Mouse (Mus musculus): ENCODE results near the gene Loxl3. TPM values are rescaled to one million over a fixed set of nuclear protein-coding genes. Genes with fewer than 3 reads are reported as not detected.

The Loxl3 gene
- polyA plus RNA-seq, 1 experiment from 2014 or later, result 6.2 TPM

DNA sequence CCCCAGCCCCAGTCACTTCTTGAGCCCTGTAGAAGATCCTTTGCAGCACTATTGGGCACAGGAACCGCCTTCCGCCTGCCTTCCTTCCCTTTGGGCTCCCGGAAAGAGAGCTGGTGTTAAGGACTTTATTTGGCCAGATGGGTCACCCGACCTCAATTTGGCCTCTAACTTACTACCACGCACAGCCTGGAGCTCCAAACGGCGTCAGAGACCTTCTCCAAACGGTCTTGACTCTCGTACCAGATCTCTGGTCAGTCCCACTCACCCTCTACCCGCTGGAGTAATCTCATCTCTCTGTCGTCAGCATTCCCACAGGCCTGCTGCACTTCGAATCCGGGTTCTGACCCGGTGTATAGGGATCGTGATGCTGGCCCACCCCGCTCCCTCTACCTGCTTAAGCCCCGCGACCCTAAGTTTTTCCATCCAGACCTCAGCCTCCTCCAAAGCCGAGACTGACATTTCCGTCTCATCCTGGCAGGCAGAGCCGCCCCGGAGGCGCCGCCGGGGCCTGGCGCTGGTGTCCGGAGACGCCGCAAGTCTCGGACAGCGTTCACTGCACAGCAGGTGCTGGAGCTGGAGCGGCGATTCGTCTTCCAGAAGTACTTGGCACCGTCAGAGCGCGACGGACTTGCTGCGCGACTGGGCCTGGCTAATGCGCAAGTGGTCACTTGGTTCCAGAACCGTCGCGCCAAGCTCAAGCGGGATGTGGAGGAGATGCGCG lies 53.4 kb downstream of the Loxl3 start:
- Histone ChIP-seq H3K4me3 (ENCODE audit: control insufficient read depth in 1 of 2, insufficient read depth in 1 of 2, low read depth in 1 of 2, low read length in 2 of 2) (peak overlapping the region; percentile 26 to 28), H3K4me2 (ENCODE audit: low read length) (peak overlapping the region; percentile 57), H3K27ac (replicated peaks in 1 of 2; ENCODE audit: control insufficient read depth in 1 of 2, insufficient read depth in 1 of 2, low read depth in 2 of 2, low read length in 2 of 2) (no peak overlapping the region), H3K36me3 (ENCODE audit: control insufficient read depth, insufficient read depth, low read length) (peaks cover 3% of the 10 kb centered on the region; the same call in 1 of the 2 replicates), H3K27me3 (ENCODE audit: control insufficient read depth, insufficient read depth, low read length) (peaks cover 85% of the 10 kb centered on the region), H3K9me3 (ENCODE audit: control insufficient read depth, low read length) (no peaks in the 10 kb centered on the region), H3K4me1 (ENCODE audit: control insufficient read depth in 2 of 2, insufficient read depth in 2 of 2, low read length in 2 of 2) (peaks cover 5 to 18% of the 10 kb centered on the region in 2 experiments; a peak in 3 of 4 replicates), H3K9ac (ENCODE audit: low read length) (peak overlapping the region; percentile 5; the same call in 1 of the 2 replicates)
- WGBS, result 2% methylated on average over 47 of the region's 47 CpGs
- ATAC-seq (ENCODE audit: insufficient number of reproducible peaks, insufficient read depth, low FRiP score, low read depth), result no peak

GRCm38 (mm10) chr6:83087926-83088260 lies 53.9 kb downstream of the Loxl3 start:
- 13% methylated on average over 9 of the region's 9 CpGs for WGBS
- Histone ChIP-seq H3K27me3 (ENCODE audit: control insufficient read depth, insufficient read depth, low read length) (peaks cover 81% of the 10 kb centered on the region), H3K9ac (ENCODE audit: low read length) (no peak overlapping the region), H3K4me3 (ENCODE audit: control insufficient read depth in 1 of 2, insufficient read depth in 1 of 2, low read depth in 1 of 2, low read length in 2 of 2) (peak overlapping the region; percentile 26 to 28), H3K4me1 (ENCODE audit: control insufficient read depth in 2 of 2, insufficient read depth in 2 of 2, low read length in 2 of 2) (peaks cover 7 to 18% of the 10 kb centered on the region in 2 experiments; a peak in 3 of 4 replicates), H3K9me3 (ENCODE audit: control insufficient read depth, low read length) (no peaks in the 10 kb centered on the region), H3K4me2 (ENCODE audit: low read length) (peak overlapping the region; percentile 57), H3K36me3 (ENCODE audit: control insufficient read depth, insufficient read depth, low read length) (no peaks in the 10 kb centered on the region), H3K27ac (replicated peaks in 1 of 2; ENCODE audit: control insufficient read depth in 1 of 2, insufficient read depth in 1 of 2, low read depth in 2 of 2, low read length in 2 of 2) (no peak overlapping the region)
- no peak for ATAC-seq (ENCODE audit: insufficient number of reproducible peaks, insufficient read depth, low FRiP score, low read depth)

- Histone ChIP-seq H3K27me3 (ENCODE audit: control insufficient read depth, insufficient read depth, low read length) (peaks cover 38% of the 10 kb centered on the region), H3K4me3 (ENCODE audit: control insufficient read depth in 1 of 2, insufficient read depth in 1 of 2, low read depth in 1 of 2, low read length in 2 of 2) (no peak overlapping the region), H3K4me2 (ENCODE audit: low read length) (no peak overlapping the region), H3K4me1 (ENCODE audit: control insufficient read depth in 2 of 2, insufficient read depth in 2 of 2, low read length in 2 of 2) (peaks cover 2 to 3% of the 10 kb centered on the region in 2 experiments; a peak in 2 of 4 replicates), H3K9me3 (ENCODE audit: control insufficient read depth, low read length) (no peaks in the 10 kb centered on the region), H3K27ac (replicated peaks in 1 of 2; ENCODE audit: control insufficient read depth in 1 of 2, insufficient read depth in 1 of 2, low read depth in 2 of 2, low read length in 2 of 2) (no peak overlapping the region), H3K9ac (ENCODE audit: low read length) (no peak overlapping the region), H3K36me3 (ENCODE audit: control insufficient read depth, insufficient read depth, low read length) (no peaks in the 10 kb centered on the region)
- ATAC-seq (ENCODE audit: insufficient number of reproducible peaks, insufficient read depth, low FRiP score, low read depth), result no peak
- 35% methylated on average over 6 of the region's 6 CpGs for WGBS
These were observed 58.6 kb downstream of the Loxl3 start for GRCm38 (mm10) chr6:83092416-83093127.

- H3K36me3 ChIP-seq (ENCODE audit: control insufficient read depth, insufficient read depth, low read length), result no peaks in the 10 kb centered on the region
- no peak overlapping the region for H3K9ac ChIP-seq (ENCODE audit: low read length)
- H3K4me3 ChIP-seq (ENCODE audit: control insufficient read depth in 1 of 2, insufficient read depth in 1 of 2, low read depth in 1 of 2, low read length in 2 of 2), result no peak overlapping the region
- WGBS, result 41% methylated on average over 6 of the region's 6 CpGs
- no peak overlapping the region for H3K27ac ChIP-seq (replicated peaks in 1 of 2; ENCODE audit: control insufficient read depth in 1 of 2, insufficient read depth in 1 of 2, low read depth in 2 of 2, low read length in 2 of 2)
- H3K4me1 ChIP-seq (ENCODE audit: control insufficient read depth in 2 of 2, insufficient read depth in 2 of 2, low read length in 2 of 2), result 0 out of 4 replicates have a peak, but pooled peaks cover 0 to 2% of the 10 kb centered on the region in 2 experiments
- no peak overlapping the region for H3K4me2 ChIP-seq (ENCODE audit: low read length)
- H3K27me3 ChIP-seq (ENCODE audit: control insufficient read depth, insufficient read depth, low read length), result peaks cover 5% of the 10 kb centered on the region; the same call in 1 of the 2 replicates
- no peak for ATAC-seq (ENCODE audit: insufficient number of reproducible peaks, insufficient read depth, low FRiP score, low read depth)
- no peaks in the 10 kb centered on the region for H3K9me3 ChIP-seq (ENCODE audit: control insufficient read depth, low read length)
These were observed 62.0 kb downstream of the Loxl3 start for GRCm38 (mm10) chr6:83095968-83096367.

- no peak overlapping the region for H3K27ac ChIP-seq (replicated peaks in 1 of 2; ENCODE audit: control insufficient read depth in 1 of 2, insufficient read depth in 1 of 2, low read depth in 2 of 2, low read length in 2 of 2)
- H3K27me3 ChIP-seq (ENCODE audit: control insufficient read depth, insufficient read depth, low read length), result no peaks in the 10 kb centered on the region; the same call in 1 of the 2 replicates
These were observed 64.4 kb downstream of the Loxl3 start for GRCm38 (mm10) chr6:83098411-83098810.

GRCm38 (mm10) chr6:83101316-83101687 lies 67.3 kb downstream of the Loxl3 start, which contains the start of the genes Ccdc142 and Gm42688:
TSS of gene Ccdc142 (plus strand) at chr6:83101601.
TSS of gene Gm42688 (plus strand) at chr6:83101617.
- Histone ChIP-seq H3K27me3 (ENCODE audit: control insufficient read depth, insufficient read depth, low read length) (no peaks in the 10 kb centered on the region), H3K27ac (replicated peaks in 1 of 2; ENCODE audit: control insufficient read depth in 1 of 2, insufficient read depth in 1 of 2, low read depth in 2 of 2, low read length in 2 of 2) (peak within 1 kb of the TSS; percentile 6 to 80; a peak in 3 of 4 replicates), H3K4me2 (ENCODE audit: low read length) (peak within 1 kb of the TSS; percentile 100), H3K9ac (ENCODE audit: low read length) (peak within 1 kb of the TSS; percentile 88), H3K4me3 (ENCODE audit: control insufficient read depth in 1 of 2, insufficient read depth in 1 of 2, low read depth in 1 of 2, low read length in 2 of 2) (peak within 1 kb of the TSS; percentile 62 to 67), H3K9me3 (ENCODE audit: control insufficient read depth, low read length) (no peaks in the 10 kb centered on the region), H3K36me3 (ENCODE audit: control insufficient read depth, insufficient read depth, low read length) (peaks cover 3% of the 10 kb centered on the region; the same call in 1 of the 2 replicates), H3K4me1 (ENCODE audit: control insufficient read depth in 2 of 2, insufficient read depth in 2 of 2, low read length in 2 of 2) (peaks cover 10 to 13% of the 10 kb centered on the region in 2 experiments; a peak in 3 of 4 replicates)
- peak; percentile 68 for ATAC-seq (ENCODE audit: insufficient number of reproducible peaks, insufficient read depth, low FRiP score, low read depth)
- 2% methylated on average over 25 of the region's 25 CpGs for WGBS

More at GRCm38 (mm10) chr6:83098411-83098810, 64.4 kb downstream of the Loxl3 start:
- Histone ChIP-seq H3K4me3 (ENCODE audit: control insufficient read depth in 1 of 2, insufficient read depth in 1 of 2, low read depth in 1 of 2, low read length in 2 of 2) (no peak overlapping the region), H3K4me1 (ENCODE audit: control insufficient read depth in 2 of 2, insufficient read depth in 2 of 2, low read length in 2 of 2) (peaks cover 10 to 12% of the 10 kb centered on the region in 2 experiments; a peak in 3 of 4 replicates), H3K36me3 (ENCODE audit: control insufficient read depth, insufficient read depth, low read length) (peaks cover under 1% of the 10 kb centered on the region; the same call in 1 of the 2 replicates), H3K9ac (ENCODE audit: low read length) (no peak overlapping the region), H3K4me2 (ENCODE audit: low read length) (no peak overlapping the region), H3K9me3 (ENCODE audit: control insufficient read depth, low read length) (no peaks in the 10 kb centered on the region)
- 55% methylated on average over 2 of the region's 2 CpGs for WGBS
- no peak for ATAC-seq (ENCODE audit: insufficient number of reproducible peaks, insufficient read depth, low FRiP score, low read depth)

DNA sequence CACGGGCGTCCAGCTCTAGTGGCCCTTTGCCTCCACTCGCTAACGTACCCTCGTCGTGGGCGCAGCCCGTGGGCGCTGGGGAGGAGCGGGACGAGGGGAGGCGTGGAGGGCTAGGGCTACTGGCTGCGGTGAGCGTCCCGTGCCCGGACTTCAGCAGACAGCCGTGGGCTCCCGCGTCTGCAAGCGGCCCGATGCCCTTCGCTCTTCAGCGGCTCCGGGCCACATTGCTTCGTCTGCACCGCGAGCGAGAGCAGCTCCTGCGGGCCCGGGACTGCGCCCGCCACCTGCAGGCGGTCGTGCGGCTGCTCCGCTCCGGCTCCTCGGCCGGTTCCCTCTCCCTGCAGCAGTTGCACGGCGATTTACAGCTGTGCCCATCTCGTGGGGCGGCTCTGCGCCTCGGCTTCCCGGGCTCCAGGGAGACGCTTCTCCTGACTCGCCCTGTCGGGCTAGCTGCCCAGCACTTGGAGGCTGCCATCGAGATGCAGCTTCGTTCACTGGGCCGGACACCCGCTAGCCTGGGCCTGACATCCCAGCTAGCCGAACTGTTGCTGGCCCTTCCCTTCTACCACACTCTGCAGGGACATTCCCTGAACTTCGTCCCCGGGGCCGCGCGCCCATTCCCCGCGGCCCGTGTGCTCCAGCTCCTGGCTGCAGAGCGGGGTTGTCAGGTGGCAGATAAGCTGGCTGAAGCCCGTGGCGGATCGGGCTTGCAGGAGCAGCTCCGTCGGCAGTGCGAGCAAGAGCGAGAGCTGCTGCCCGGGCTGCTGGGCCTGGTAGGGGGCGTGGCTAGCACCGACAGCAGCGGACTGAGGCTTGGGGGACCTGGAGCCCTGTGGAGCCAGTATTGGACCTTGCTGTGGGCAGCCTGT lies 67.9 kb downstream of the Loxl3 start:
- peaks cover 8% of the 10 kb centered on the region for H3K36me3 ChIP-seq (ENCODE audit: control insufficient read depth, insufficient read depth, low read length)
- H3K9me3 ChIP-seq (ENCODE audit: control insufficient read depth, low read length), result no peaks in the 10 kb centered on the region
- peak overlapping the region; percentile 88 for H3K9ac ChIP-seq (ENCODE audit: low read length)
- peak overlapping the region; percentile 6 to 80; a peak in 3 of 4 replicates for H3K27ac ChIP-seq (replicated peaks in 1 of 2; ENCODE audit: control insufficient read depth in 1 of 2, insufficient read depth in 1 of 2, low read depth in 2 of 2, low read length in 2 of 2)
- peak overlapping the region; percentile 100 for H3K4me2 ChIP-seq (ENCODE audit: low read length)
- H3K27me3 ChIP-seq (ENCODE audit: control insufficient read depth, insufficient read depth, low read length), result no peaks in the 10 kb centered on the region
- peak; percentile 75 for ATAC-seq (ENCODE audit: insufficient number of reproducible peaks, insufficient read depth, low FRiP score, low read depth)
- H3K4me1 ChIP-seq (ENCODE audit: control insufficient read depth in 2 of 2, insufficient read depth in 2 of 2, low read length in 2 of 2), result peaks cover 10 to 13% of the 10 kb centered on the region in 2 experiments; a peak in 3 of 4 replicates
- under 1% methylated on average over 74 of the region's 74 CpGs for WGBS
- H3K4me3 ChIP-seq (ENCODE audit: control insufficient read depth in 1 of 2, insufficient read depth in 1 of 2, low read depth in 1 of 2, low read length in 2 of 2), result peak overlapping the region; percentile 62 to 67

Data from heart, embryonic 14.5 days (tissue).